Mouse (Mus musculus) heart, postnatal 0 days (tissue): ENCODE results near the gene Dclk1.

Source experiments
- CTCF ChIP-seq: IDR thresholded peaks from 2 replicates; pipeline ENCODE4 v1.5.1; 2016; ENCODE audit warnings: antibody characterized with exemption, control low read depth, low read depth
- EP300 ChIP-seq: IDR thresholded peaks from 2 replicates; pipeline ENCODE4 v1.6.1; 2016; ENCODE audit warnings: antibody characterized with exemption, low read depth

DNA sequence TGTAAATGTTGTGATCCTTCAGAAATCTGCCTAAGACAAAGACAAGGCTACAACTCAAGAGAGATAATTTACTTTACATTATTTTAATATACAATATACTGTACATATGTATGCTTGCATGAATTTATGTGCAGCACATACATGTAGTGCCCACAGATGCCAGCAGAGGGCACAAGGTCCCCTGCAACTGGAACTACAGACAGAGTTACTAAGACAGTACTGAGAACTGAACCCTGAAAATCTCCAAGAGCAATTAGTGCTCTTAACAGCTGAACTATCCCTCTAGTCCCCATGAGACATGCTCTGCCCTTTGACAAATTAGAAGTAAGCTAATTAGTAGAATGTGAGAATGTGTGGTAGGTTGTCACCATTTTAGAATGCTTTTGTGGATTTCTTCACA, 169.4 kb downstream of the Dclk1 start:
- TF ChIP-seq CTCF (no peak), EP300 (no peak)
